ENCODE assay signal across 32 mouse cellular contexts in the genomic region with DNA sequence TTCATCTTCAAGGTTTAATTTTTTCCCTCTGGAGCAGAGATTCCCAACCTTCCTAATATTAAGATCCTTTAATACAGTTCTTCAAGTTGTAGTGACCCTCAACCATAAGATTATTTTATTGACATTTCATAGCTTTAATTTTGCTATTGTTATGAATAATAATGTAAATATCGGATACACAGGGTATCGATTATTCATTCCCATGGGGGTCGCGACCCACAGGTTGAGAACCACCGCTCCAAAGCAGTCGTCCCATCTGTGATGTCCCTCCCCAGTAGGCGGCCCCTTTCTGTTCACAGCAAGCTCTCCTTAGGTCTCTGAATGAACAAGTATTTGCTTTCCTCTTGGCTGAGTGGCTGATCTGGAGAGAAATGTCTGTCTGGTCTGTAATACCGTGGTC. TPM values are rescaled to one million over a fixed set of nuclear protein-coding genes. Genes with fewer than 3 reads are reported as not detected.
"Had no signal": no experiment of that assay in that cellular context is flagged by ENCODE, and none has a peak within 500 bp of the region (broad histone marks: within the 10 kb centered on the region; RNA-seq: fewer than 3 reads in every experiment).

No protein-coding gene starts in this region.

- H3K4me1 ChIP-seq: liver, embryonic 12.5 days; liver, embryonic 13.5 days; liver, embryonic 15.5 days; megakaryocyte, embryonic 14.5 days; midbrain, embryonic 12.5 days; midbrain, embryonic 15.5 days; neural tube, embryonic 12.5 days had no signal

- DNase-seq: left cerebral cortex, postnatal 4 days; liver, embryonic 13.5 days; liver, postnatal 0 days; lung, adult 18-20 months; lung, adult 2 months; lung, postnatal 14 days; lung, postnatal 36 days; midbrain, embryonic 14.5 days had no signal

- H3K9me3 ChIP-seq: limb, embryonic 10.5 days; limb, embryonic 12.5 days; limb, embryonic 13.5 days; limb, embryonic 15.5 days; liver, embryonic 12.5 days; liver, embryonic 13.5 days; liver, embryonic 15.5 days; lung, embryonic 15.5 days; megakaryocyte, embryonic 14.5 days; midbrain, embryonic 10.5 days; midbrain, embryonic 12.5 days; midbrain, embryonic 13.5 days; midbrain, embryonic 15.5 days; neural tube, embryonic 12.5 days had no signal

- H3K4me3 ChIP-seq: limb, embryonic 10.5 days; limb, embryonic 12.5 days; limb, embryonic 15.5 days; liver, embryonic 12.5 days; liver, embryonic 13.5 days; liver, embryonic 15.5 days; megakaryocyte, embryonic 14.5 days; midbrain, embryonic 10.5 days; midbrain, embryonic 12.5 days; midbrain, embryonic 13.5 days; midbrain, embryonic 15.5 days; myocyte; neural tube, embryonic 12.5 days had no signal

- H3K4me2 ChIP-seq: limb, embryonic 15.5 days; liver, embryonic 12.5 days; liver, embryonic 13.5 days; liver, embryonic 15.5 days; midbrain, embryonic 11.5 days; midbrain, embryonic 12.5 days; midbrain, embryonic 13.5 days; midbrain, embryonic 15.5 days had no signal

- H3K9ac ChIP-seq: limb, embryonic 12.5 days; limb, embryonic 13.5 days; limb, embryonic 15.5 days; liver, embryonic 12.5 days; liver, embryonic 13.5 days; liver, embryonic 14.5 days; liver, embryonic 15.5 days; liver, postnatal 0 days; lung, embryonic 14.5 days; lung, embryonic 15.5 days; midbrain, embryonic 12.5 days; midbrain, embryonic 13.5 days; midbrain, embryonic 15.5 days; neural tube, embryonic 12.5 days had no signal

- H3K27ac ChIP-seq: limb, embryonic 10.5 days; limb, embryonic 12.5 days; limb, embryonic 13.5 days; limb, embryonic 15.5 days; liver, embryonic 12.5 days; liver, embryonic 13.5 days; liver, embryonic 14.5 days; liver, embryonic 15.5 days; lung, embryonic 15.5 days; macrophage; midbrain, embryonic 10.5 days; midbrain, embryonic 12.5 days; midbrain, embryonic 13.5 days; midbrain, embryonic 15.5 days; neural tube, embryonic 12.5 days had no signal

- H3K36me3 ChIP-seq: limb, embryonic 10.5 days; limb, embryonic 12.5 days; limb, embryonic 13.5 days; limb, embryonic 15.5 days; liver, embryonic 12.5 days; liver, embryonic 13.5 days; liver, embryonic 15.5 days; lung, embryonic 15.5 days; midbrain, embryonic 10.5 days; midbrain, embryonic 12.5 days; midbrain, embryonic 13.5 days; midbrain, embryonic 15.5 days; neural tube, embryonic 12.5 days had no signal

- ATAC-seq: liver, embryonic 12.5 days; liver, postnatal 0 days; midbrain, embryonic 13.5 days; midbrain, embryonic 15.5 days; midbrain, embryonic 16.5 days had no signal

RNA-seq across cellular contexts. Expression of a gene that starts 10.8 kb away (rescaled TPM):
- total RNA-seq: liver, adult 2 months; megakaryocyte progenitor cell, adult 5-6 weeks; megakaryocyte, adult 5-6 weeks; megakaryocyte-erythroid progenitor cell, adult 5-6 weeks; monocyte, adult 5-6 weeks had no signal
- polyA plus RNA-seq: liver, adult 2 months; macrophage had no signal
